Mouse (Mus musculus) kidney, adult 2 months (tissue): ENCODE data around the gene Fastkd2.

Experiments used
- CTCF ChIP-seq: fragments of 200-500 bp; conservative IDR thresholded peaks from 2 replicates; pipeline ENCODE4 v1.5.1; 2011; ENCODE audit warnings: low read depth, mild to moderate bottlenecking, control low read depth, low read length, moderate library complexity, mixed read lengths; ENCODE audit not compliant: insufficient read depth, insufficient read length
- POLR2A ChIP-seq: fragments of 200-500 bp; IDR thresholded peaks from one replicate; pipeline ENCODE4 v1.6.1; 2011; ENCODE audit warnings: low read depth, low read length, control low read depth

DNA sequence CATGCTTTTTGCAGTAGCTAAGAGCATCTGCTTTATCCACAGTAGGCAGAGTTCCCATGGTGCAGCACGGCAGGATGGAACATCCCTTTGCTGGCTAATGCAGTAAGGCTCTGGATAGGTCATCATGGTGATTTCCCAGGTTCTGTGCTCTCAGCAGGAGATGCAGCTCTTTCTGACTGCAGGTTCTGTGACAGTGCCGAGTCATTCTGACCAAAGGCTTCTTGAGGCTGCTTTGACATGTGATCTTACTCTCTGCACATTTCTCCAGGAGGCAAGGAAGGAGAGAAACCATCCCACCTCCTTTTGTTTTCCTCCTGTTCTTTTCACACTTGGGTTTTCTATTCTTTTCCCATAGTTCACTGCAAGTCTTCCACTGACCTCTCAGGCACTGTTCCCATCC is 25.6 kb downstream of the Fastkd2 start:
- TF ChIP-seq POLR2A (no peak), CTCF (no peak)
